Mouse (Mus musculus): Measurements from ENCODE around the gene Slc38a3. TPM values are rescaled to one million over a fixed set of nuclear protein-coding genes. Genes with fewer than 3 reads are reported as not detected.

Slc38a3 gene
- total RNA-seq, 4 experiments from 2014 or later = 62.8 to 91.0 (median 81.6) TPM

Other genes with a start within 250 kb of the Slc38a3 start
- gene Tmem115, start 135.6 kb downstream of the Slc38a3 start, total RNA-seq (2022) = 10 to 100 TPM; 21.2 to 25.6 (median 22.2) TPM
- 1 to 10 TPM; 5.1 to 6.3 (median 5.4) TPM for gene Cyb561d2, start 127.3 kb downstream of the Slc38a3 start, total RNA-seq (2022)
- gene Nprl2, start 127.3 kb downstream of the Slc38a3 start, total RNA-seq (2022) = 10 to 100 TPM; 18.4 to 22.6 (median 21.2) TPM
- under 1 TPM in 2 of 4 experiments, not detected in 2; 0.35 to 0.40 TPM for gene Zmynd10, start 122.2 kb downstream of the Slc38a3 start, total RNA-seq (2022)
- gene Rassf1, start 118.0 kb downstream of the Slc38a3 start, total RNA-seq (2022) = 10 to 100 TPM; 12.9 to 14.9 (median 14.4) TPM
- gene Tusc2, start 106.3 kb downstream of the Slc38a3 start, total RNA-seq (2022) = 10 to 100 TPM; 40.0 to 46.9 (median 40.2) TPM
- gene Hyal2, start 101.6 kb downstream of the Slc38a3 start, total RNA-seq (2022) = 10 to 100 TPM; 31.2 to 45.8 (median 40.6) TPM
- 1 to 10 TPM; 4.6 to 6.6 (median 5.1) TPM for gene Hyal1, start 92.6 kb downstream of the Slc38a3 start, total RNA-seq (2022)
- gene Naa80, start 90.6 kb downstream of the Slc38a3 start, total RNA-seq (2022) = 10 to 100 TPM; 18.8 to 24.3 (median 21.1) TPM
- under 1 TPM; 0.20 to 0.72 (median 0.25) TPM for gene Hyal3, start 88.7 kb downstream of the Slc38a3 start, total RNA-seq (2022)
- gene Ifrd2, start 81.9 kb downstream of the Slc38a3 start, total RNA-seq (2022) = 10 to 100 TPM; 43.7 to 58.2 (median 47.5) TPM
- 10 to 100 TPM; 21.1 to 33.0 (median 24.2) TPM for gene Sema3b, start 60.3 kb downstream of the Slc38a3 start, total RNA-seq (2022)
- 100 to 1,000 TPM; 227 to 299 (median 259) TPM for gene Gnai2, start 34.2 kb downstream of the Slc38a3 start, total RNA-seq (2022)
- not detected for gene Gnat1, start 10.2 kb upstream of the Slc38a3 start, total RNA-seq (2022)
- gene Sema3f, start 40.9 kb upstream of the Slc38a3 start, total RNA-seq (2022) = 10 to 100 TPM; 11.9 to 16.5 (median 14.3) TPM
- gene Rbm5, start 101.5 kb upstream of the Slc38a3 start, total RNA-seq (2022) = 10 to 100 TPM; 34.0 to 45.4 (median 39.7) TPM
- 10 to 100 TPM; 24.8 to 31.0 (median 27.6) TPM for gene Rbm6, start 203.7 kb upstream of the Slc38a3 start, total RNA-seq (2022)
- gene Mon1a, start 218.6 kb upstream of the Slc38a3 start, total RNA-seq (2022) = 10 to 100 TPM; 10.8 to 12.2 (median 11.9) TPM
- gene Mst1r, start 237.3 kb upstream of the Slc38a3 start, total RNA-seq (2022) = 1 to 10 TPM; 1.3 to 3.7 (median 2.1) TPM

All from heart, adult 8-10 months (tissue).